Mouse (Mus musculus): Measurements from ENCODE around the gene Manbal. TPM values are rescaled to one million over a fixed set of nuclear protein-coding genes. Genes with fewer than 3 reads are reported as not detected.

Gene Manbal
- polyA plus RNA-seq, 1 experiment from 2014 or later: 22.8 TPM

GRCm38 (mm10) chr2:157398539-157398938 lies 31.1 kb downstream of the Manbal start:
- ATAC-seq (no peak), DNase-seq (no peak)
- peaks cover 5% of the 10 kb centered on the region; the same call in 1 of the 2 replicates for H3K4me1 ChIP-seq (ENCODE audit: insufficient read depth)
- no peak overlapping the region for H3K4me3 ChIP-seq (ENCODE audit: low read depth, low read length)
- H3K4me2 ChIP-seq (ENCODE audit: low read depth, low read length): no peak overlapping the region
- 89% methylated on average over 4 of the region's 4 CpGs for WGBS (ENCODE audit: insufficient replicate concordance)
- TF ChIP-seq CTCF (IDR thresholded peaks at IDR 0.05; ENCODE audit: low read depth) (0 out of 2 replicates have a peak, but pooled peaks have one; percentile 2), EP300 (IDR thresholded peaks at IDR 0.05; ENCODE audit: low read depth) (no peak)
- H3K9me3 ChIP-seq (ENCODE audit: low read length): no peaks in the 10 kb centered on the region
- H3K27me3 ChIP-seq (ENCODE audit: insufficient read depth, low read length): no peaks in the 10 kb centered on the region
- peaks cover 8% of the 10 kb centered on the region; the same call in 1 of the 2 replicates for H3K36me3 ChIP-seq (replicated peaks; ENCODE audit: insufficient read depth, low read length)
- H3K27ac ChIP-seq (ENCODE audit: low read depth): no peak overlapping the region
- no peak overlapping the region for H3K9ac ChIP-seq (replicated peaks)

- 78% methylated on average over 10 of the region's 10 CpGs for WGBS (ENCODE audit: insufficient replicate concordance)
- no peak overlapping the region for H3K9ac ChIP-seq (replicated peaks)
- H3K27me3 ChIP-seq (ENCODE audit: insufficient read depth, low read length): no peaks in the 10 kb centered on the region
- no peaks in the 10 kb centered on the region for H3K9me3 ChIP-seq (ENCODE audit: low read length)
- H3K36me3 ChIP-seq (replicated peaks; ENCODE audit: insufficient read depth, low read length): peaks cover 8% of the 10 kb centered on the region; the same call in 1 of the 2 replicates
- no peaks in the 10 kb centered on the region for H3K4me1 ChIP-seq (ENCODE audit: insufficient read depth)
- no peak overlapping the region for H3K27ac ChIP-seq (ENCODE audit: low read depth)
- no peak overlapping the region for H3K4me3 ChIP-seq (ENCODE audit: low read depth, low read length)
- DNase-seq: no peak
- no peak for ATAC-seq
- TF ChIP-seq CTCF (IDR thresholded peaks at IDR 0.05; ENCODE audit: low read depth): no peak
- TF ChIP-seq EP300 (IDR thresholded peaks at IDR 0.05; ENCODE audit: low read depth): no peak
- no peak overlapping the region for H3K4me2 ChIP-seq (ENCODE audit: low read depth, low read length)
Observed at GRCm38 (mm10) chr2:157399797-157400196, 32.4 kb downstream of the Manbal start.

GRCm38 (mm10) chr2:157400491-157400890 lies 33.1 kb downstream of the Manbal start:
- no peaks in the 10 kb centered on the region for H3K27me3 ChIP-seq (ENCODE audit: insufficient read depth, low read length)
- 78% methylated on average over 6 of the region's 6 CpGs for WGBS (ENCODE audit: insufficient replicate concordance)
- TF ChIP-seq EP300 (IDR thresholded peaks at IDR 0.05; ENCODE audit: low read depth) (no peak), CTCF (IDR thresholded peaks at IDR 0.05; ENCODE audit: low read depth) (no peak)
- no peaks in the 10 kb centered on the region for H3K4me1 ChIP-seq (ENCODE audit: insufficient read depth)
- peaks cover 8% of the 10 kb centered on the region; the same call in 1 of the 2 replicates for H3K36me3 ChIP-seq (replicated peaks; ENCODE audit: insufficient read depth, low read length)
- H3K9ac ChIP-seq (replicated peaks): no peak overlapping the region
- H3K27ac ChIP-seq (ENCODE audit: low read depth): no peak overlapping the region
- H3K9me3 ChIP-seq (ENCODE audit: low read length): no peaks in the 10 kb centered on the region
- DNase-seq: no peak
- ATAC-seq: no peak
- H3K4me3 ChIP-seq (ENCODE audit: low read depth, low read length): no peak overlapping the region
- no peak overlapping the region for H3K4me2 ChIP-seq (ENCODE audit: low read depth, low read length)

GRCm38 (mm10) chr2:157401261-157401660 lies 33.9 kb downstream of the Manbal start:
- no peak overlapping the region for H3K4me3 ChIP-seq (ENCODE audit: low read depth, low read length)
- H3K9ac ChIP-seq (replicated peaks): no peak overlapping the region
- H3K4me1 ChIP-seq (ENCODE audit: insufficient read depth): no peaks in the 10 kb centered on the region
- H3K4me2 ChIP-seq (ENCODE audit: low read depth, low read length): no peak overlapping the region
- H3K27ac ChIP-seq (ENCODE audit: low read depth): no peak overlapping the region
- ATAC-seq (no peak), DNase-seq (no peak)
- TF ChIP-seq CTCF (IDR thresholded peaks at IDR 0.05; ENCODE audit: low read depth) (no peak), EP300 (IDR thresholded peaks at IDR 0.05; ENCODE audit: low read depth) (no peak)
- WGBS (ENCODE audit: insufficient replicate concordance): 79% methylated on average over 2 of the region's 2 CpGs
- H3K36me3 ChIP-seq (replicated peaks; ENCODE audit: insufficient read depth, low read length): peaks cover 6% of the 10 kb centered on the region; the same call in 1 of the 2 replicates
- H3K9me3 ChIP-seq (ENCODE audit: low read length): no peaks in the 10 kb centered on the region
- H3K27me3 ChIP-seq (ENCODE audit: insufficient read depth, low read length): no peaks in the 10 kb centered on the region

- Histone ChIP-seq H3K4me3 (ENCODE audit: low read depth, low read length) (no peak overlapping the region), H3K4me1 (ENCODE audit: insufficient read depth) (no peaks in the 10 kb centered on the region), H3K27me3 (ENCODE audit: insufficient read depth, low read length) (no peaks in the 10 kb centered on the region), H3K9ac (replicated peaks) (no peak overlapping the region), H3K9me3 (ENCODE audit: low read length) (no peaks in the 10 kb centered on the region), H3K27ac (ENCODE audit: low read depth) (no peak overlapping the region), H3K36me3 (replicated peaks; ENCODE audit: insufficient read depth, low read length) (no peaks in the 10 kb centered on the region), H3K4me2 (ENCODE audit: low read depth, low read length) (no peak overlapping the region)
- ATAC-seq (no peak), DNase-seq (no peak)
- 68% methylated on average over 7 of the region's 7 CpGs for WGBS (ENCODE audit: insufficient replicate concordance)
- TF ChIP-seq EP300 (IDR thresholded peaks at IDR 0.05; ENCODE audit: low read depth): no peak
- no peak for TF ChIP-seq CTCF (IDR thresholded peaks at IDR 0.05; ENCODE audit: low read depth)
Observed at GRCm38 (mm10) chr2:157407596-157407995, 40.2 kb downstream of the Manbal start.

GRCm38 (mm10) chr2:157409793-157410533 lies 42.6 kb downstream of the Manbal start:
- no peak overlapping the region for H3K9ac ChIP-seq (replicated peaks)
- H3K27me3 ChIP-seq (ENCODE audit: insufficient read depth, low read length): no peaks in the 10 kb centered on the region
- WGBS (ENCODE audit: insufficient replicate concordance): 70% methylated on average over 12 of the region's 12 CpGs
- TF ChIP-seq EP300 (IDR thresholded peaks at IDR 0.05; ENCODE audit: low read depth): no peak
- no peak for TF ChIP-seq CTCF (IDR thresholded peaks at IDR 0.05; ENCODE audit: low read depth)
- no peaks in the 10 kb centered on the region for H3K9me3 ChIP-seq (ENCODE audit: low read length)
- no peak overlapping the region for H3K27ac ChIP-seq (ENCODE audit: low read depth)
- no peak overlapping the region for H3K4me2 ChIP-seq (ENCODE audit: low read depth, low read length)
- H3K4me1 ChIP-seq (ENCODE audit: insufficient read depth): no peaks in the 10 kb centered on the region
- H3K4me3 ChIP-seq (ENCODE audit: low read depth, low read length): no peak overlapping the region
- DNase-seq (no peak), ATAC-seq (no peak)
- H3K36me3 ChIP-seq (replicated peaks; ENCODE audit: insufficient read depth, low read length): no peaks in the 10 kb centered on the region
